Mouse (Mus musculus) layer of hippocampus, adult 6 months (tissue): ENCODE results near the gene Orm3. TPM values are rescaled to one million over a fixed set of nuclear protein-coding genes. Genes with fewer than 3 reads are reported as not detected.

Experiments used
- long read RNA-seq, 2 experiments: library from polyadenylated mRNA; unstranded; transcript quantifications; one replicate each; pipeline ENCODE4 v2.0.0; 2019 to 2020
- polyA plus RNA-seq: library from polyadenylated mRNA; unstranded; fragments of <200 nt; fragmentation: Nextera tagmentation; gene quantifications from 2 replicates; pipeline ENCODE4 v1.2.3, GENCODE M21; 2021

Gene Orm3
- not detected in 2 replicates for polyA plus RNA-seq
- long read RNA-seq, experiment 1: 0 reads
- long read RNA-seq, experiment 2: 0 reads

DNA sequence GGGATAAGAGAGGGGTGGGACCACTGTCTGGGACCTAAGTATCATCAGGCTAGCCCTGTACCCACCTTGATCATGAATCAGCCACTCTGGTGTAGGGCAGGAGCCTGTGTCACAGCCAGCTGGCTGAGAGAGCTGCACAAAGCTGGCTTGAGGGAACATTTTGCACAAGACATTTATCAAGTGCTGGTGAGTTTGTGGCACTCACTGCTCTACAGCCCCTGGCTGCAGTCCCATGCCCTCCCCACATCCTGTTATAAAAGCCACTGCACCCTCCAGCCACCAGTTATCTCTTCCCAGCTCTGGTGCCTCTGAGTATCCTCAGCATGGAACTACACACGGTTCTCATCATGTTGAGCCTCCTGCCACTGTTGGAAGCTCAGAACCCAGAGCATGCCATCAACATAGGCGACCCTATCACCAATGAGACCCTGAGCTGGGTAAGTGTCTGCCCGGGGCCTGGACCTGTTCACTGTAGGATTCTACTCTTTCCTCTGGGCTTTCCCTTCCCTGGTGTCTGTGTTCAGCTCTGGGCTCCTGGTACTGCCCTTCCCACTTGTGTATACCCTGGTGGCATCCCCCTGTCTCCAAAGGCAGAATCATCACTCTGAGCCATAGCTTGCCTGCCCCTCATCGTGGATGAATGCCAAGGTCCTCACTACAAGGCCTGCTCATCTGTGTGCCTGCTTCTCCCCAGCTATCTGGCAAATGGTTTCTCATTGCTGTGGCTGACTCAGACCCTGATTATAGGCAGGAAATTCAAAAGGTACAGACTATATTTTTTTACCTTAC, at the start of gene Orm3:
Gene Orm3, plus strand, starts transcription at position 286 of the 789 bp plus-strand sequence.

DNA sequence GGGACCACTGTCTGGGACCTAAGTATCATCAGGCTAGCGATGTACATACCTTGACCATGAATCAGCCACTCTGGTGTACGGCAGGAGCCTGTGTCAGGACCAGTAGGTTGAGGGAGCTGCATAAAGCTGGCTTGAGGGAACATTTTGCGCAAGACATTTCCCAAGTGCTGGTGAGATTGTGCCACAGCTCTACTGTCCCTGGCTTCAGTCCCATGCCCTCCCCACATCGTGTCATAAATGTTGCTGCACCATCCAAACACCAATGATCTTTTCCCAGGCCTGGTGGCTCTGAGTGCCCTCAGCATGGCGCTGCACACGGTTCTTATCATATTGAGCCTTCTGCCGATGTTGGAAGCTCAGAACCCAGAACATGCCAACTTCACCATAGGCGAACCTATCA, 11.7 kb upstream of the Orm3 start, which contains the start of gene Orm1:
Gene Orm1, plus strand, starts transcription at position 266 of the 400 bp plus-strand sequence.

DNA sequence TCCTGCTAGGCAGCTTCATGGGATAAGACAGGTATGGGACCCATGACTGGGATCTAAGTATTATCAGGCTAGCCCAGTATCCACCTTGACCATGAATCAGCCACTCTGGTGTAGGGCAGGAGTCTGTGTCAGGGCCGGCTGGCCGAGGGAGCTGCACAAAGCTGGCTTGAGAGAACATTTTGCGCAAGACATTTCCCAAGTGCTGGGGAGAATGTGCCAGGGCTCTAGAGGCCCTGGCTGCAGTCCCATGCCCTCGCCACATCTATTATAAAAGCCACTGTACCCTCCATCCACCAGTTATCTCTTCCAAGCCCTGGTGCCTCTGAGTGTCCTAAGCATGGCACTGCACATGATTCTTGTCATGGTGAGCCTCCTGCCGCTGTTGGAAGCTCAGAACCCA, 6.2 kb downstream of the Orm3 start, which contains the start of gene Orm2:
Gene Orm2, plus strand, starts transcription at position 300 of the 400 bp plus-strand sequence.

DNA sequence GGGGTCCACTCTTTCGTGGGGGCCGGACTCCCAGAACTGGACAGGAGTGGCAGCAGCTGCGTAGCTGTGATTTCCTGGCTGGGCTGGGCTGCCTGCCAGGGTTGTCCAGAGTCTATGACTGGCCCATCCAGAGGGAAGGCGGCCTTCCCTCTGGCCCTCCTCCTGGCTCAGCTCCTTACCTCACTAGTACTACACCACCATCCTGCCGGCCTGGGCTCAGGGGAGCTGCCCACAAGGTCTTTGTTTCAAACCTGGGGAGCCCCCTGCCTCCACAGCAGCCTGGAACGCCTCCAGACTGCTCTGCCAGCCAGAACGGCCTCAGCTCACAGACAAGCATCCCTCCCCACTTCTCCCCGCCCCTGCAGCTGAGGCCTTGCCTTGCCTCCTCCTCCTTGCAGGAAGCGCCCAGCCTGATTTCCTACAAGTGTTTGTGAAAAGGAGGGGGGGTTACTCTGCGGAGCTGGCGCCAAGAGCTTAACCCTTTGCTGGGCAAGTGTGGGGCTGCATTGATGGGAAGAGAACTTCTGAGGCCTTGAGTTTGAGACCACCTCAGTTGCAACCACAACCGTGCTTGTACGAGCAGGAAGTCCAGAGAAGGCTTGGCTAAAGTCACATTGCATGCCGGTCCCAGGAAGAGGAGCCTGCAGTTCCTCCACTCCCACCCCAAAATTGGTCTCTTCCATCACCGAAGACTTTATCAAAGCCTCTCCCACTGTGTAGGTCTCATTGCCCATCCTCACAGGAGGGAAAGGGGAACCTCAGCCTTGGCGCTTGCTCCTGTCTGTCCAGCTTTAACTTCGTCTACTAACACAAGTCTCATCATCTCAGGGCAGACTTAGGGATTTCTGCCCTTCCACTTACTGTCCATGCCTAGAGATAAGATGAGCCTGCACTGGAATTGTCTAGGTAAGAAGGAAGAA, 47.3 kb downstream of the Orm3 start, which contains the start of gene Akna:
Gene Akna, minus strand, starts transcription at position 315 of the 920 bp plus-strand sequence.

Other genes starting within 250 kb of the Orm3 start
- not detected in 2 replicates for gene Ambp, start 201.4 kb upstream of the Orm3 start, polyA plus RNA-seq
- not detected in 2 replicates for gene Kif12, start 184.0 kb upstream of the Orm3 start, polyA plus RNA-seq
- gene Col27a1, start 142.2 kb upstream of the Orm3 start, polyA plus RNA-seq: 0.10 and 0.19 TPM in 2 replicates
- gene Orm1, start 11.6 kb upstream of the Orm3 start, polyA plus RNA-seq: not detected in 2 replicates
- not detected in 2 replicates for gene Orm2, start 6.3 kb downstream of the Orm3 start, polyA plus RNA-seq
- gene Akna, start 47.2 kb downstream of the Orm3 start, polyA plus RNA-seq: 0.82 and 0.98 TPM in 2 replicates
- 2.7 and 3.2 TPM in 2 replicates for gene Whrn, start 139.8 kb downstream of the Orm3 start, polyA plus RNA-seq
- 289 and 306 TPM in 2 replicates for gene Atp6v1g1, start 188.6 kb downstream of the Orm3 start, polyA plus RNA-seq
- 3.9 and 6.1 TPM in 2 replicates for gene Tmem268, start 202.6 kb downstream of the Orm3 start, polyA plus RNA-seq
- gene Gm11213, start 249.1 kb downstream of the Orm3 start, polyA plus RNA-seq: not detected in 2 replicates